Mouse (Mus musculus) kidney, adult 2 months (tissue): ENCODE measurements around the gene Fthl17a. TPM values are rescaled to one million over a fixed set of nuclear protein-coding genes. Genes with fewer than 3 reads are reported as not detected.

Experiments
- DNase-seq: peaks from one replicate; pipeline ENCODE4 v3.0.0; 2021
- H3K27ac ChIP-seq: fragments of 200-500 bp; 2 replicates; pipeline ENCODE4 v1.5.1; 2012; ENCODE audit warnings: low read depth, low read length, control low read depth, inconsistent platforms; ENCODE audit not compliant: insufficient read depth
- H3K27me3 ChIP-seq: fragments of 200-500 bp; replicated peaks from 2 replicates; pipeline ENCODE4 v1.6.1; 2012; ENCODE audit warnings: mild to moderate bottlenecking, moderate library complexity, low read length, inconsistent platforms; ENCODE audit not compliant: control insufficient read depth, insufficient read depth
- H3K36me3 ChIP-seq: fragments of 200-500 bp; 2 replicates; pipeline ENCODE4 v1.6.1; 2012; ENCODE audit warnings: mild to moderate bottlenecking, moderate library complexity, low read length, inconsistent platforms; ENCODE audit not compliant: control insufficient read depth, insufficient read depth
- H3K4me1 ChIP-seq: fragments of 200-500 bp; 2 replicates; pipeline ENCODE4 v1.6.1; 2011; ENCODE audit warnings: low read length; ENCODE audit not compliant: control insufficient read depth, insufficient read depth
- H3K4me3 ChIP-seq: fragments of 200-500 bp; 2 replicates; pipeline ENCODE4 v1.5.1; 2011; ENCODE audit warnings: mild to moderate bottlenecking, low read depth, low read length, control low read depth; ENCODE audit not compliant: insufficient read depth
- CTCF ChIP-seq: fragments of 200-500 bp; conservative IDR thresholded peaks from 2 replicates; pipeline ENCODE4 v1.5.1; 2011; ENCODE audit warnings: low read depth, mild to moderate bottlenecking, control low read depth, low read length, moderate library complexity, mixed read lengths; ENCODE audit not compliant: insufficient read depth, insufficient read length
- POLR2A ChIP-seq: fragments of 200-500 bp; IDR thresholded peaks from one replicate; pipeline ENCODE4 v1.6.1; 2011; ENCODE audit warnings: low read depth, low read length, control low read depth
- WGBS: fragments of 180-500 bp; shearing (Covaris S2); methylation state at CpG from one replicate; pipeline ENCODE4 v1.1.7; 2018; 5-methylcytosine and 5-hydroxymethylcytosine counted together
- polyA plus RNA-seq: library from polyadenylated mRNA; depleted of rRNA; stranded (reverse); fragments of >200 nt; gene quantifications from 2 replicates; pipeline ENCODE4 v1.2.3, GENCODE M21; 2012

Fthl17a gene
- polyA plus RNA-seq, 1 experiment: not detected

DNA sequence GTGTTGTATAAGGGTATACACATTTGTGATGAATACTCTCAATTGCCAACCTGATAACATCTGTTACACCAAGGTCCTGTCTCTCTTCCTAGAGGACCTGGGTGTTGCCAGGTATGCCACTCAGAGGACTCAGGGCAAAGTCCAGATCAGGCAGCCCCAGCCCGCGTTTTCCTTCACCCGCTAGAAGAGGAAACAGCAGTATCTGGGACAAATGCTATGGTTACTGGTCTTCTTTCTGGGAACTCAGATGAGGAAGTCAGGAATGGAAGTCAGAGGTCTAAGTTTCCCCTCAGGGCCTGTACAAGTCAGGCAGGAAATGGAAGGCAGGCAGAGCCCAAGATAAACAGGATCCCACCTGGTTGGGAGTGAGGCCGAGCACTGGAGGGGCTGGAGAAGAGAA lies 55.2 kb downstream of the Fthl17a start:
- no peak for DNase-seq
- Histone ChIP-seq H3K27ac (no peak overlapping the region), H3K4me1 (no peaks in the 10 kb centered on the region), H3K36me3 (no peaks in the 10 kb centered on the region), H3K27me3 (no peaks in the 10 kb centered on the region), H3K4me3 (no peak overlapping the region)
- TF ChIP-seq POLR2A: no peak
- no peak for TF ChIP-seq CTCF
- WGBS: 55% methylated on average over 4 of the region's 4 CpGs

DNA sequence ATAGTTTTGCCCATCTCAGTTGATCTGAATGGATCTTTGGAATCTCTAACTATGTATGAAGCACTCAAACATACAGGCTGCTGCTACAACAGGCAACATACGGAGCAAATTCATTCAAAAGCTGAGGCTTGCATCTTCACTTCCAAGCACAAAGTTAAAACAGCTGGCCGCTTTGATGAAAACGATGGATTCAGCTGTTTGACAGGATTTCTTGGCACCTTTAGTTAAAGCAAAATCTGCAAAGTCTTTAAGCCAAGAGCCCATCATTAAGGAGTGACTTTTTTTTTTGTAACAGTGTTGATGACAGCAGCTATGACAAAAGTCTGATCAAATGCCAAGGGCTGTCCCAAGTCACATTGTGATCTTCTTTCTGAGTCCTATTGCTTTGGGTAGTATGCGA lies 69.1 kb downstream of the Fthl17a start:
- no peaks in the 10 kb centered on the region for H3K27me3 ChIP-seq
- H3K4me1 ChIP-seq: no peaks in the 10 kb centered on the region
- TF ChIP-seq CTCF (no peak), POLR2A (no peak)
- no peaks in the 10 kb centered on the region for H3K36me3 ChIP-seq
- WGBS: 77% methylated on average over 4 of the region's 4 CpGs
- no peak overlapping the region for H3K27ac ChIP-seq
- DNase-seq: no peak
- H3K4me3 ChIP-seq: no peak overlapping the region

DNA sequence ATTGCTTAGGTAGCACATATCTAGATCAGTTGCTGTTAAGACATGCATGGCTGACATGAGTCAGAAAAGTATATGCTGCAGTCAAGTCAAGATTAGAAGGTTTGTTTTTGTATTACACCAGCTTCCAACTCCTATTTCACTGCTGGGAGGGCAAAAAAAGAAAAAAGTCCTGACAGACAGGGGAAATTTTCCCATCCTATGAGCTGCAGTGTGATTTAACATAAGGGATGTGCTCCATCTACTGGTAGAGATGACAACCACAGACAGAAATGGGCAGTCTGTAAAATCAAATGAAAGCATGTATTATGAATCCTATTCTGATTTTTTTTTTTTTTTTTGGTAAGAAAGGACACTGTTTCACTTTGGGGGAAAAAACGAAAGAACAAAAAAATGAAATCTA lies 69.7 kb downstream of the Fthl17a start:
- Histone ChIP-seq H3K27me3 (no peaks in the 10 kb centered on the region), H3K4me3 (no peak overlapping the region), H3K4me1 (no peaks in the 10 kb centered on the region), H3K36me3 (no peaks in the 10 kb centered on the region), H3K27ac (no peak overlapping the region)
- 62% methylated on average over 1 of the region's 1 CpGs for WGBS
- TF ChIP-seq POLR2A: no peak
- 0 out of 2 replicates have a peak, but pooled peaks have one; percentile 15 for TF ChIP-seq CTCF
- peak; percentile 3 for DNase-seq
